Mouse (Mus musculus): ENCODE data around the gene Ripk3. TPM values are rescaled to one million over a fixed set of nuclear protein-coding genes. Genes with fewer than 3 reads are reported as not detected.
A peak's percentile ranks its signal among the peaks of the same experiment; 100 is the strongest.

The Ripk3 gene
- total RNA-seq, 2 experiments from 2014 or later: 0.61 to 1.2 TPM

- DNase-seq (ENCODE audit: extremely low spot score in 1 of 2, low spot score in 1 of 2): no peak
These were observed 25.5 kb downstream of the Ripk3 start for GRCm38 (mm10) chr14:55763166-55763565.

GRCm38 (mm10) chr14:55762001-55762821 is 26.5 kb downstream of the Ripk3 start:
- peak; percentile 23 to 34 for DNase-seq (ENCODE audit: extremely low spot score in 1 of 2, low spot score in 1 of 2)

GRCm38 (mm10) chr14:55761163-55761562 is 27.5 kb downstream of the Ripk3 start, which contains the start of gene Ltb4r2:
Gene Ltb4r2, plus strand, starts transcription at chr14:55761428.
- no peak for DNase-seq (ENCODE audit: extremely low spot score in 1 of 2, low spot score in 1 of 2)

GRCm38 (mm10) chr14:55760156-55760555 is 28.5 kb downstream of the Ripk3 start:
- DNase-seq (ENCODE audit: extremely low spot score in 1 of 2, low spot score in 1 of 2): peak; percentile 73 to 94

- DNase-seq (ENCODE audit: extremely low spot score in 1 of 2, low spot score in 1 of 2): peak in 1 of 2 experiments; percentile 29
These were observed 30.3 kb downstream of the Ripk3 start, which contains the start of gene Cideb for GRCm38 (mm10) chr14:55758363-55758784. Gene Cideb, minus strand, starts transcription at chr14:55758458.

- no peak for DNase-seq (ENCODE audit: extremely low spot score in 1 of 2, low spot score in 1 of 2)
These were observed 31.1 kb downstream of the Ripk3 start for GRCm38 (mm10) chr14:55757566-55757965.

- DNase-seq (ENCODE audit: extremely low spot score in 1 of 2, low spot score in 1 of 2): no peak
These were observed 41.4 kb downstream of the Ripk3 start for GRCm38 (mm10) chr14:55747051-55747847.

GRCm38 (mm10) chr14:55745861-55746237 is 42.8 kb downstream of the Ripk3 start:
- DNase-seq (ENCODE audit: extremely low spot score in 1 of 2, low spot score in 1 of 2): no peak

GRCm38 (mm10) chr14:55745180-55745860 is 43.3 kb downstream of the Ripk3 start, which contains the start of the genes Dhrs1 and Nop9:
Gene Dhrs1, minus strand, starts transcription at chr14:55745690.
Gene Nop9, plus strand, starts transcription at chr14:55745693.
- DNase-seq (ENCODE audit: extremely low spot score in 1 of 2, low spot score in 1 of 2): peak; percentile 77 to 85

- DNase-seq (ENCODE audit: extremely low spot score in 1 of 2, low spot score in 1 of 2): peak; percentile 86 to 95
These were observed 45.0 kb downstream of the Ripk3 start for GRCm38 (mm10) chr14:55743711-55744110.

GRCm38 (mm10) chr14:55737086-55737687 is 51.5 kb downstream of the Ripk3 start:
- DNase-seq (ENCODE audit: extremely low spot score in 1 of 2, low spot score in 1 of 2): no peak

- DNase-seq (ENCODE audit: extremely low spot score in 1 of 2, low spot score in 1 of 2): no peak
These were observed 52.9 kb downstream of the Ripk3 start for GRCm38 (mm10) chr14:55735758-55736157.

- no peak for DNase-seq (ENCODE audit: extremely low spot score in 1 of 2, low spot score in 1 of 2)
These were observed 53.3 kb downstream of the Ripk3 start for GRCm38 (mm10) chr14:55735334-55735733.

Other genes starting within 250 kb of the Ripk3 start
- 10 to 100 TPM; 37.2 to 37.8 TPM for gene Pck2, start 248.6 kb downstream of the Ripk3 start, total RNA-seq (2021)
- gene Dcaf11, start 228.9 kb downstream of the Ripk3 start, total RNA-seq (2021): 10 to 100 TPM; 72.7 to 86.4 TPM
- gene A730061H03Rik, start 228.5 kb downstream of the Ripk3 start, total RNA-seq (2021): under 1 TPM; 0.89 to 0.92 TPM
- gene Fitm1, start 213.2 kb downstream of the Ripk3 start, total RNA-seq (2021): not detected
- gene Psme1, start 210.7 kb downstream of the Ripk3 start, total RNA-seq (2021): 10 to 100 TPM; 49.3 to 56.6 TPM
- gene Emc9, start 203.6 kb downstream of the Ripk3 start, total RNA-seq (2021): 10 to 100 TPM; 47.2 to 56.6 TPM
- gene Psme2, start 197.8 kb downstream of the Ripk3 start, total RNA-seq (2021): 10 to 100 TPM; 47.9 to 55.6 TPM
- gene Rnf31, start 197.2 kb downstream of the Ripk3 start, total RNA-seq (2021): 10 to 100 TPM; 36.4 to 41.9 TPM
- 10 to 100 TPM in 1 of 2 experiments, 1 to 10 TPM in 1; 9.6 to 12.2 TPM for gene Irf9, start 185.3 kb downstream of the Ripk3 start, total RNA-seq (2021)
- 1 to 10 TPM; 1.2 to 2.7 TPM for gene Rec8, start 170.8 kb downstream of the Ripk3 start, total RNA-seq (2021)
- gene Ipo4, start 152.9 kb downstream of the Ripk3 start, total RNA-seq (2021): 100 to 1,000 TPM; 118 to 121 TPM
- gene Gm49378, start 151.0 kb downstream of the Ripk3 start, total RNA-seq (2021): 1 to 10 TPM; 2.1 to 6.3 TPM
- 10 to 100 TPM; 42.2 to 49.7 TPM for gene Tm9sf1, start 145.1 kb downstream of the Ripk3 start, total RNA-seq (2021)
- gene Tssk4, start 138.7 kb downstream of the Ripk3 start, total RNA-seq (2021): under 1 TPM; 0.71 to 0.94 TPM
- 10 to 100 TPM; 49.2 to 50.4 TPM for gene Mdp1, start 128.4 kb downstream of the Ripk3 start, total RNA-seq (2021)
- gene Gmpr2, start 116.9 kb downstream of the Ripk3 start, total RNA-seq (2021): 10 to 100 TPM; 26.8 to 29.3 TPM
- gene Nedd8, start 116.7 kb downstream of the Ripk3 start, total RNA-seq (2021): 100 to 1,000 TPM; 303 to 311 TPM
- 10 to 100 TPM; 14.0 to 14.9 TPM for gene Tinf2, start 107.0 kb downstream of the Ripk3 start, total RNA-seq (2021)
- gene Tgm1, start 74.9 kb downstream of the Ripk3 start, total RNA-seq (2021): under 1 TPM; 0.17 to 0.23 TPM
- gene Rabggta, start 66.6 kb downstream of the Ripk3 start, total RNA-seq (2021): 10 to 100 TPM; 40.1 to 45.0 TPM
- 10 to 100 TPM; 78.3 to 94.9 TPM for gene Dhrs1, start 43.2 kb downstream of the Ripk3 start, total RNA-seq (2021)
- 10 to 100 TPM; 13.4 to 13.6 TPM for gene Nop9, start 43.2 kb downstream of the Ripk3 start, total RNA-seq (2021)
- 1 to 10 TPM; 1.4 to 2.1 TPM for gene Cideb, start 30.4 kb downstream of the Ripk3 start, total RNA-seq (2021)
- gene Ltb4r2, start 27.4 kb downstream of the Ripk3 start, total RNA-seq (2021): under 1 TPM; 0.10 to 0.19 TPM
- under 1 TPM in 1 of 2 experiments, not detected in 1; 0.32 TPM for gene Ltb4r1, start 22.9 kb downstream of the Ripk3 start, total RNA-seq (2021)
- gene Adcy4, start 4.8 kb downstream of the Ripk3 start, total RNA-seq (2021): 1 to 10 TPM; 3.9 to 5.9 TPM
- gene Nfatc4, start 34.3 kb upstream of the Ripk3 start, total RNA-seq (2021): 1 to 10 TPM; 1.6 to 3.9 TPM
- gene Nynrin, start 65.1 kb upstream of the Ripk3 start, total RNA-seq (2021): 10 to 100 TPM in 1 of 2 experiments, 1 to 10 TPM in 1; 8.5 to 10.7 TPM
- gene Cbln3, start 95.5 kb upstream of the Ripk3 start, total RNA-seq (2021): 1 to 10 TPM in 1 of 2 experiments, under 1 TPM in 1; 0.42 to 1.4 TPM
- gene Khnyn, start 96.1 kb upstream of the Ripk3 start, total RNA-seq (2021): 10 to 100 TPM; 10.5 to 12.1 TPM
- 10 to 100 TPM; 74.9 to 79.0 TPM for gene Sdr39u1, start 111.4 kb upstream of the Ripk3 start, total RNA-seq (2021)
- gene Cma1, start 155.8 kb upstream of the Ripk3 start, total RNA-seq (2021): under 1 TPM in 1 of 2 experiments, not detected in 1; 0.59 TPM
- not detected for gene Cma2, start 162.1 kb upstream of the Ripk3 start, total RNA-seq (2021)
- not detected for gene Mcpt1, start 229.1 kb upstream of the Ripk3 start, total RNA-seq (2021)
- gene Mcpt9, start 241.6 kb upstream of the Ripk3 start, total RNA-seq (2021): not detected

All from layer of hippocampus, postnatal 25 days (tissue).